Mouse (Mus musculus) embryonic fibroblast, embryonic 13.5 days (primary cell): ENCODE measurements around the gene Cfap299.

Experiments used
- CTCF ChIP-seq: IDR thresholded peaks from 2 replicates; pipeline ENCODE4 v1.5.1; 2011; ENCODE audit warnings: mild to moderate bottlenecking, control low read depth, low read length, moderate library complexity, borderline replicate concordance; ENCODE audit not compliant: insufficient read depth
- POLR2A ChIP-seq: IDR thresholded peaks from 2 replicates; pipeline ENCODE4 v1.6.1; 2011; ENCODE audit warnings: low read depth, mild to moderate bottlenecking, control low read depth, low read length, moderate library complexity

DNA sequence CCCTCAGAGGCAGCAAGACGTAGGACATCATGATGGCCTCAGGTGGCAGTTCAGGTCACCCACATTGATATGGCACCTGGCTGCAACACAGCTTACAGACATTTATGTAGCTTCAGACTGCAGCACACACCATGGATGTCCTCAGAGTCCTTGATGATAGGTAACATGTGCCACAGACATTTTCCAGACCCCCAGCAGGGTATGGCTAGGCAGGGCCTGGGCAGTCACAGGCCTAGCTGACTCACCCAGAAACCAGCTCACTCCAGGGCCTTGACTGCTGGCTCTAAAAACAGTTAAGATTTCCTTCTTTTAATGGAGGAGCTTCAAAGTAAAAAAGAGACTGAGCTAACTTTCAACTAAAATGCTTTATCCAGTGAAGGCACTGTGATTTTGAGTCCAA lies 95.9 kb downstream of the Cfap299 start:
- TF ChIP-seq CTCF (no peak), POLR2A (no peak)
